Mouse (Mus musculus) natural killer cell, adult 2 months (primary cell): ENCODE measurements around the gene Suds3.

ENCODE experiments used
- DNase-seq, 2 experiments: peaks; one replicate each; pipeline ENCODE4 v3.0.0; 2022; ENCODE audit warnings: low spot score in 2 of 2

The Suds3 gene

GRCm38 (mm10) chr5:117111774-117112112 is 4.2 kb downstream of the Suds3 start:
- no peak for DNase-seq

- no peak for DNase-seq
Measured at GRCm38 (mm10) chr5:117111064-117111773, 4.7 kb downstream of the Suds3 start.

GRCm38 (mm10) chr5:117109522-117109921 is 6.4 kb downstream of the Suds3 start:
- DNase-seq: no peak

GRCm38 (mm10) chr5:117108731-117109130 is 7.2 kb downstream of the Suds3 start:
- DNase-seq: no peak

GRCm38 (mm10) chr5:117108292-117108691 is 7.6 kb downstream of the Suds3 start:
- DNase-seq: no peak

- DNase-seq: no peak
Measured at GRCm38 (mm10) chr5:117105761-117106160, 10.2 kb downstream of the Suds3 start.

GRCm38 (mm10) chr5:117104329-117104728 is 11.6 kb downstream of the Suds3 start:
- DNase-seq: no peak

GRCm38 (mm10) chr5:117103194-117103929 is 12.6 kb downstream of the Suds3 start:
- no peak for DNase-seq

- DNase-seq: no peak
Measured at GRCm38 (mm10) chr5:117099742-117100141, 16.2 kb downstream of the Suds3 start.

- DNase-seq: no peak
Measured at GRCm38 (mm10) chr5:117099008-117099407, 16.9 kb downstream of the Suds3 start.

GRCm38 (mm10) chr5:117096716-117097115 is 19.2 kb downstream of the Suds3 start:
- DNase-seq: peak; percentile 28 to 39

- DNase-seq: no peak
Measured at GRCm38 (mm10) chr5:117094431-117094830, 21.5 kb downstream of the Suds3 start.

- DNase-seq: no peak
Measured at GRCm38 (mm10) chr5:117089786-117090185, 26.1 kb downstream of the Suds3 start.

GRCm38 (mm10) chr5:117089147-117089546 is 26.8 kb downstream of the Suds3 start:
- peak in 1 of 2 experiments; percentile 7 for DNase-seq

GRCm38 (mm10) chr5:117087718-117088117 is 28.2 kb downstream of the Suds3 start:
- DNase-seq: no peak

- peak in 1 of 2 experiments; percentile 5 for DNase-seq
Measured at GRCm38 (mm10) chr5:117069498-117069894, 46.4 kb downstream of the Suds3 start.

- DNase-seq: no peak
Measured at GRCm38 (mm10) chr5:117068808-117069497, 47.0 kb downstream of the Suds3 start.

- peak in 1 of 2 experiments; percentile 7 for DNase-seq
Measured at GRCm38 (mm10) chr5:117068181-117068580, 47.7 kb downstream of the Suds3 start.

GRCm38 (mm10) chr5:117061251-117061650 is 54.7 kb downstream of the Suds3 start:
- no peak for DNase-seq

- DNase-seq: no peak
Measured at GRCm38 (mm10) chr5:117060484-117061130, 55.3 kb downstream of the Suds3 start.

- DNase-seq: no peak
Measured at GRCm38 (mm10) chr5:117049940-117050339, 66.0 kb downstream of the Suds3 start.

GRCm38 (mm10) chr5:117045101-117045500 is 70.8 kb downstream of the Suds3 start:
- no peak for DNase-seq
